Mouse (Mus musculus) cortical plate, adult 2 months (tissue): ENCODE results near the gene Zfp473.

Experiments
- CTCF ChIP-seq: fragments of 200-500 bp; IDR thresholded peaks from 2 replicates; pipeline ENCODE4 v1.5.1; 2011; ENCODE audit warnings: mild to moderate bottlenecking, control low read depth, low read length; ENCODE audit not compliant: insufficient read depth; ENCODE audit errors: extremely low read depth
- POLR2A ChIP-seq: fragments of 200-500 bp; IDR thresholded peaks from 2 replicates; pipeline ENCODE4 v1.6.1; 2011; ENCODE audit warnings: mild to moderate bottlenecking, low read length, control low read depth; ENCODE audit not compliant: insufficient read depth; ENCODE audit errors: extremely low read depth

GRCm38 (mm10) chr7:44792781-44793180 is 41.9 kb upstream of the Zfp473 start:
- TF ChIP-seq CTCF (no peak), POLR2A (no peak)
